In genomic region chr9:30922197-30922894, GRCm38 (mm10) we compare ENCODE assay signal across 8 mouse cellular contexts. TPM values are rescaled to one million over a fixed set of nuclear protein-coding genes. Genes with fewer than 3 reads are reported as not detected.
A peak's percentile ranks its signal among the peaks of the same experiment; 100 is the strongest.
DNase-seq lines count a peak whose midpoint lies in the region; ATAC-seq lines count a peak whose summit lies in the region.

TSS of gene Adamts15 (minus strand) at chr9:30922452.

- H3K27me3 ChIP-seq in embryonic facial prominence, embryonic 12.5 days = peaks cover 15% of the 10 kb centered on the region

- peak within 1 kb of the TSS; percentile 67 for H3K9ac ChIP-seq in embryonic facial prominence, embryonic 12.5 days

- no peaks in the 10 kb centered on the region for H3K9me3 ChIP-seq in embryonic facial prominence, embryonic 12.5 days

- peak; percentile 88 for ATAC-seq in embryonic facial prominence, embryonic 12.5 days (ENCODE audit: insufficient number of reproducible peaks, insufficient read depth, low FRiP score, low TSS enrichment)

- 0 out of 2 replicates have a peak within 1 kb of the TSS, but pooled peaks have one; percentile 20 for H3K27ac ChIP-seq in embryonic facial prominence, embryonic 12.5 days

- no peaks in the 10 kb centered on the region for H3K36me3 ChIP-seq in embryonic facial prominence, embryonic 12.5 days

- peaks cover 21% of the 10 kb centered on the region for H3K4me1 ChIP-seq in embryonic facial prominence, embryonic 12.5 days

- DNase-seq in layer of hippocampus, postnatal 25 days (ENCODE audit: extremely low spot score in 1 of 2, low spot score in 1 of 2) = peak; percentile 23 to 34
- DNase-seq in layer of hippocampus, adult 11-12 months (ENCODE audit: low spot score) = no peak
- peak; percentile 68 to 73 for DNase-seq in heart, adult 9 months (ENCODE audit: low spot score in 2 of 2)
- peak; percentile 66 to 76 for DNase-seq in kidney, adult 8-10 months
- DNase-seq in lung, adult 18-20 months = peak; percentile 76 to 84
- DNase-seq in ovary, postnatal 36 days (ENCODE audit: low spot score) = peak; percentile 67
- DNase-seq in spleen, postnatal 4 days (ENCODE audit: low spot score in 2 of 2) = no peak

- WGBS in embryonic facial prominence, embryonic 12.5 days = under 1% methylated on average over 47 of the region's 47 CpGs

- H3K4me2 ChIP-seq in embryonic facial prominence, embryonic 12.5 days (replicated peaks) = peak within 1 kb of the TSS; percentile 93

- peak within 1 kb of the TSS; percentile 52 for H3K4me3 ChIP-seq in embryonic facial prominence, embryonic 12.5 days

RNA-seq across cellular contexts. Expression of gene Adamts15, which starts in this region (rescaled TPM):
- 1 to 10 TPM; 3.9 to 5.4 TPM for total RNA-seq in layer of hippocampus, postnatal 25 days (2021)
- 21.7 and 22.4 TPM in 2 replicates for polyA plus RNA-seq in embryonic facial prominence, embryonic 12.5 days (2016; fragmentation: Nextera tagmentation; extraction: Ambion mirVana)

Comparison
In these comparisons a context has a peak if more than half of its experiments do, and no peak if none do; other contexts are left out.
1. DNase-seq: peak in layer of hippocampus, postnatal 25 days (2 of 2), heart, adult 9 months (2 of 2), kidney, adult 8-10 months (2 of 2), lung, adult 18-20 months (2 of 2) and ovary, postnatal 36 days (single experiment); none in layer of hippocampus, adult 11-12 months (single experiment) and spleen, postnatal 4 days (0 of 2).